Mouse (Mus musculus) retina, adult 2 months (tissue): Measurements from ENCODE around the gene Mex3d.
A peak's percentile ranks its signal among the peaks of the same experiment; 100 is the strongest.

Source experiments
- DNase-seq: peaks from one replicate; pipeline ENCODE4 v3.0.0-alpha.2; 2012; ENCODE audit warnings: low read depth, low spot score

Gene Mex3d

GRCm38 (mm10) chr10:80412656-80413541, 25.4 kb upstream of the Mex3d start:
- no peak for DNase-seq

GRCm38 (mm10) chr10:80407924-80408323, 20.5 kb upstream of the Mex3d start:
- DNase-seq = no peak

GRCm38 (mm10) chr10:80406684-80407501, 19.4 kb upstream of the Mex3d start, which contains the start of gene Uqcr11:
TSS of gene Uqcr11 (minus strand) at chr10:80406830.
- peak; percentile 89 for DNase-seq

GRCm38 (mm10) chr10:80405481-80406173, 18.2 kb upstream of the Mex3d start:
- DNase-seq = no peak

GRCm38 (mm10) chr10:80403044-80403692, 15.7 kb upstream of the Mex3d start:
- DNase-seq = no peak

- DNase-seq = no peak
Measured at GRCm38 (mm10) chr10:80400704-80401161, 13.3 kb upstream of the Mex3d start.

- no peak for DNase-seq
Measured at GRCm38 (mm10) chr10:80399973-80400703, 12.7 kb upstream of the Mex3d start.

GRCm38 (mm10) chr10:80399191-80399972, 11.9 kb upstream of the Mex3d start, which contains the start of gene Mbd3:
TSS of gene Mbd3 (minus strand) at chr10:80399550.
- DNase-seq = peak; percentile 99

- DNase-seq = peak; percentile 98
Measured at GRCm38 (mm10) chr10:80398719-80399190, 11.3 kb upstream of the Mex3d start.

- no peak for DNase-seq
Measured at GRCm38 (mm10) chr10:80398174-80398535, 10.7 kb upstream of the Mex3d start.

- no peak for DNase-seq
Measured at GRCm38 (mm10) chr10:80397524-80398173, 10.2 kb upstream of the Mex3d start.

- no peak for DNase-seq
Measured at GRCm38 (mm10) chr10:80396822-80397523, 9.5 kb upstream of the Mex3d start.

- no peak for DNase-seq
Measured at GRCm38 (mm10) chr10:80395025-80395627, 7.7 kb upstream of the Mex3d start.

- no peak for DNase-seq
Measured at GRCm38 (mm10) chr10:80392687-80393086, 5.2 kb upstream of the Mex3d start.

GRCm38 (mm10) chr10:80390697-80391096, 3.2 kb upstream of the Mex3d start:
- DNase-seq = no peak

GRCm38 (mm10) chr10:80389185-80389708, 1.8 kb upstream of the Mex3d start:
- DNase-seq = no peak

- DNase-seq = no peak
Measured at GRCm38 (mm10) chr10:80388731-80389130, 1.3 kb upstream of the Mex3d start.
